Mouse (Mus musculus): ENCODE data around the gene Hmox2. TPM values are rescaled to one million over a fixed set of nuclear protein-coding genes. Genes with fewer than 3 reads are reported as not detected.

Gene Hmox2
- polyA plus RNA-seq, 1 experiment from 2014 or later: 105 TPM

DNA sequence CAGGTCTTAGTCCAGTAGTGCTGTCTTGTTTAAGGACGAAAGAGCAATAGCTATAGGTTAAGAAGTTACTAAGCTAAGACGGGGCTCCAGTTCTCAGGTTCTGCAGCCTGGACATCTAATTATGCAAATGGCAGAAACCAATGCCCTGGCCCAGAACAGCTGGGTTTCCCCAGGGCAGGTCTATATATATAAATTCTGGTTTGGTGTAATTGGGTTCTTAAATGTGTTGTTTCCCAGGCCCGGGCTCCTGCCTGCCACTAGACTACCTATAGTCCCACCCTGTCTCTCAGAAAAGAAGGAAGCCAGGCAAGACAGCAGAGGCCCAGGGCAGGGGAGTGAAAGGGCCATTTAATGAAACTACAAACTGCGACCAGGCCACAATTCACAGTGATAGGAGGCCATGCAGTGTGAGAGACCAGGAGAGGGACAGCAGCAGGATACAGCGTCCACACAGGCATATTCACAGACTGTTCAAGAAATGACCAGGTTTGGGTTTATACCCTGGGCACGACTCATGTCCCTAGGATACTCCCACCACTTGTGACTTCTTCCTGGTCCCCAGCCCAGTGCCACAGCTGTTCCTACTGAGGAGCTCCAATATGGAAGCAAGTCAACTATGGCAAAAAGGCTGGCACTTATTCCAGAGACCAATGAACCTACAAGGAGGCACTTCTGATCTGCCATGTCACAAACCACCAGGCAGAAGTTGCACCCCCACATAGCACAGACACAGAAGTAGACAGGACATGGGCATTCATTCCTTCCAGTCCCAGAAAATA, 41.0 kb downstream of the Hmox2 start:
- 81% methylated on average over 6 of the region's 6 CpGs for WGBS
- no peak for ATAC-seq (ENCODE audit: insufficient number of reproducible peaks, insufficient read depth, low FRiP score, low TSS enrichment, low read depth)
- Histone ChIP-seq H3K9ac (no peak overlapping the region), H3K4me2 (no peak overlapping the region), H3K9me3 (no peaks in the 10 kb centered on the region), H3K36me3 (peaks cover 67% of the 10 kb centered on the region), H3K4me1 (no peaks in the 10 kb centered on the region), H3K27me3 (no peaks in the 10 kb centered on the region), H3K27ac (0 out of 2 replicates have a peak overlapping the region, but pooled peaks have one; percentile 22), H3K4me3 (no peak overlapping the region)

DNA sequence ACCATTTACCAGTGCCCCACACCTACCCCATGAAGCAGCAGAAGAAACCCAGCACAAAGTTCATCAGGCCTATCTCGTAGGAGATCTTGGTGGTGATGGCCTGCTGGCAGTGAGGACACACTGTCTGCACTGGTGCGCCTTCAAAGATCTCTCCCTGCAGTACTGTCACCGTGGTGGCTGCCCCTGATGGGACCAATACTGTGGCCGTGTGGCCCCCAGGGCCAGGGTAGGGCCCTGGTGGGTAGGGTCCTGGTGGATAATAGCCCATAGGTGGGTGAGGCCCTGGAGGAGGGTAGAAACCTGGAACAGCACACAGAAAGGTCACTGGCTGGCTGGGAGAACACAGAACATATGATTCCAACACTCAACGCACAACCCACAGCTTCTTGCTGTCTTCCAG, 42.6 kb downstream of the Hmox2 start:
- Histone ChIP-seq H3K4me2 (no peak overlapping the region), H3K9ac (no peak overlapping the region), H3K27me3 (no peaks in the 10 kb centered on the region), H3K9me3 (no peaks in the 10 kb centered on the region), H3K36me3 (peaks cover 72% of the 10 kb centered on the region), H3K4me3 (no peak overlapping the region), H3K27ac (no peak overlapping the region), H3K4me1 (peaks cover 4% of the 10 kb centered on the region)
- 91% methylated on average over 5 of the region's 5 CpGs for WGBS
- no peak for ATAC-seq (ENCODE audit: insufficient number of reproducible peaks, insufficient read depth, low FRiP score, low TSS enrichment, low read depth)

DNA sequence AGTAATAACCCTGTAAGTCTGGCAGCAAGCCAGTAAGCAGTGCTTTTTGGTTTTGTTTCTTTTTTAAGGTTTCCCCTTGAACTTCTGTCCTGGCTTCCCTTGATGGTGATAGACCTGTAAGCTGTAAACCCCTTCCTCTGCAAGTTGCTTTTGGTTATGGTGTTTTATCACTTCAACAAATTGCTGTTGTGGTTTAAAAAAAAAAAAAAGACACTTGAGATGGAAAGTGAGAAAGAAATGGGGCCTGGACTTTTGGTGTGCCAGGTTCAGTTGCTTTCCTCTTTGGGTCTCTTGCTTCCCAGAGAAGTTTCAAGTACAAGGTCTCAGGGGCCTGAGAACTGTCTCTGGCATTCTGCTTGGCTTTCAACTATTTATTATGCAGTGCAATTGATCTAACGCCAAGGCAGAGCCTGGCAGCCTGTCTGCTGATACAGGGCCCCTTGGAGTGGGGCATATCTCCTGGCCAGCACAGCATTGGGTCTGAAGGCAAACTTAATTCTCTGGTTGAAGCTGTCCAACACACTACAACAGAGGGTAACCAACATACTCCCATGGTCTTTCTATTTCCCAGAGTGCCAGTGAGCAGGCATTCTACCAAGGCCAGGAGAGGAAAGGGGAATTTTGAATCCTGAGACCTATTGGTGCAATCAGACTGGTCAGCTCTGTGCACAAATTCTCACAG, 47.3 kb downstream of the Hmox2 start:
- no peak for ATAC-seq (ENCODE audit: insufficient number of reproducible peaks, insufficient read depth, low FRiP score, low TSS enrichment, low read depth)
- no peaks in the 10 kb centered on the region for H3K27me3 ChIP-seq
- no peak overlapping the region for H3K9ac ChIP-seq
- peaks cover 36% of the 10 kb centered on the region for H3K36me3 ChIP-seq
- whole genome bisulfite sequencing: 63% methylated on average over 1 of the region's 1 CpGs
- no peak overlapping the region for H3K27ac ChIP-seq
- H3K9me3 ChIP-seq: no peaks in the 10 kb centered on the region
- peaks cover 13% of the 10 kb centered on the region for H3K4me1 ChIP-seq
- H3K4me3 ChIP-seq: no peak overlapping the region
- H3K4me2 ChIP-seq: no peak overlapping the region

DNA sequence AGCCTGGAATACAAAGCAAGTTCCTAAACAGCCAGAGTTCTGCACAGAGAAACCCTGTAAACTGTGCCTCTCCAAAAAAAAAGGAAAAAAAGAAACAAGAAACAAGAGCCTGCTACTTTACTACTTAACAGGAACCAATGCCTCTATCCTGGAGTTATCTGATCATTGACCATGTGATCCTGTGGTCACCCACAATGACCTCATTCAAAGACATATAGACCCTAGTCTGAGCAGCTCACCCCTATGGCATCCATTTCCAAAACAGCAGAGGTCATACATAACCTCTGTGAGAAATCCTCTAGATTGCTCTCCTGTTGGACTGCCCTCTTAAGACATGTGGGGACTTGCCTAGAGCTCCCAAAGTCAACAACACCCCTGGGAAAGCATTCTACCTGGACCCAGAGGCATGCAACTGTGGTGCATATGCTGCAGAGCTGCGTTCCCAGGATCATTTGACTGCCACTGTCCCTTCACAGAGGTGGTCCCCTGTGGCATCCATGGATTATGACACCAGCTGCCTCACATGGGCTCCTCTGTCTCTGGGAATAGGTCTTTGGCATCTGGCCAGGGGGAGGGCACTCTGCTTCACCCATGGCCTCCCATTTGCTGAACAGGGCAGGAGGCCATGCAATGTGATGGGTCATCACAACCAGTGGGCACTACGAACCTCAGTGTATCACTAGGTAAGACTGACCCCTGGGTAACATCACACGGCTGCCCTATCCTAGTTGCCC, 51.2 kb downstream of the Hmox2 start:
- Histone ChIP-seq H3K27me3 (no peaks in the 10 kb centered on the region), H3K4me3 (no peak overlapping the region), H3K27ac (no peak overlapping the region), H3K4me2 (no peak overlapping the region), H3K9ac (no peak overlapping the region), H3K9me3 (no peaks in the 10 kb centered on the region), H3K36me3 (peaks cover 17% of the 10 kb centered on the region; the same call in 1 of the 2 replicates), H3K4me1 (peaks cover 19% of the 10 kb centered on the region)
- WGBS: 91% methylated on average over 3 of the region's 3 CpGs
- ATAC-seq (ENCODE audit: insufficient number of reproducible peaks, insufficient read depth, low FRiP score, low TSS enrichment, low read depth): no peak

DNA sequence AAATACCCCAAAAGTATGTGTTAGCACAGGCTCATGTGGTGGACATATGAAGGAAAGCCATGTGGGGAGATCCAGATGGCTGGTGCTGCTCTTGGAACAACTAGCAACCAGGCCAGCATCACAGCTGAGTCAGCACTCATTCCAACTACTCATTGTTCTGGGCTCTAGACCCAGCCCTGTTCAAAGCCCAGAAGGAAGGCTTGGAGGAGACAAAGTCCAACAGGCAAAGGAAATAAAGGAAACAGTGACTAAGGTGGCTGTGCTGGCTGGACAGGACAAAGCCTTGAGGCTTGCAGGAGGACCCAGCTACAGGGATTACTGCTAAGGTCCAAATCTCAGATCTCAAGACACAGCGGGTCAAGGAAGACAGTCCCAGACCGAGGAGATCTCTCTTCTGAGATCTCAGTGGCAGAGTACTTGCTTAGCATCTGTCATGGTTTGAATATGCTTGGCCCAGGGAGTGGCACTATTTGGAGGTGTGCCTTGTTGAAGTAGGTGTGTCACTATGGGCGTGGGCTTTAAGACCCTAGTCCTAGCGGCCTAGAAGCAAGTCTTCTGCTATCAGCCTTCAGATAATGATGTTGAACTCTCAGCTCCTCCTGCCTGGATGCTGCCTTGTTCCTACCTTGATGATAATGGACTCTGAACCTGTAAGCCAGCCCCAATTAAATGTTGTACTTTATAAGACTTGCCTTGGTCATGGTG, 51.9 kb downstream of the Hmox2 start:
- WGBS: 90% methylated on average over 4 of the region's 4 CpGs
- Histone ChIP-seq H3K9ac (no peak overlapping the region), H3K36me3 (peaks cover 14% of the 10 kb centered on the region; the same call in 1 of the 2 replicates), H3K4me1 (peaks cover 22% of the 10 kb centered on the region), H3K4me2 (no peak overlapping the region), H3K9me3 (no peaks in the 10 kb centered on the region), H3K27ac (no peak overlapping the region), H3K27me3 (no peaks in the 10 kb centered on the region), H3K4me3 (no peak overlapping the region)
- no peak for ATAC-seq (ENCODE audit: insufficient number of reproducible peaks, insufficient read depth, low FRiP score, low TSS enrichment, low read depth)

DNA sequence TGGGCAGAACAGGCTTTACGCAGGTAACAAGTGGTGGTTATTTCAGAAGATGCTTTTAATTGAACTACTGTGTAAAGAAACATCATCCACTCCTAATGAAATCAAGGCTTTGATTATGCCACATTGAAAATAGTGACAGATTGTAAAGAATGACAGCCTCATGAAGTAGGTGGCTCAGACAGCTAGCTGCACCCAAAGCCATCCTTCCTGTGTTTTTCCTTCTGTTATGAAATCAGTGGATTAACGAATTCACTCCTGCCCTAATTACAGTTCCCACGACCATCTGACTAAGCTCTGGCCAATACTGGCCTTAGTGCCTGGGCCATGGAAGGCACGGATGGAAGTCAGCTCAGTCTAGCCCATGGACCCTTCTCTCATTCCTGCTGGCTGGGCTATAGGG, 52.8 kb downstream of the Hmox2 start:
- no peak for ATAC-seq (ENCODE audit: insufficient number of reproducible peaks, insufficient read depth, low FRiP score, low TSS enrichment, low read depth)
- Histone ChIP-seq H3K27ac (no peak overlapping the region), H3K9me3 (no peaks in the 10 kb centered on the region), H3K27me3 (no peaks in the 10 kb centered on the region), H3K9ac (no peak overlapping the region), H3K4me1 (peaks cover 23% of the 10 kb centered on the region), H3K4me2 (no peak overlapping the region), H3K36me3 (peaks cover 17% of the 10 kb centered on the region; the same call in 1 of the 2 replicates), H3K4me3 (no peak overlapping the region)
- WGBS: 93% methylated on average over 4 of the region's 4 CpGs

DNA sequence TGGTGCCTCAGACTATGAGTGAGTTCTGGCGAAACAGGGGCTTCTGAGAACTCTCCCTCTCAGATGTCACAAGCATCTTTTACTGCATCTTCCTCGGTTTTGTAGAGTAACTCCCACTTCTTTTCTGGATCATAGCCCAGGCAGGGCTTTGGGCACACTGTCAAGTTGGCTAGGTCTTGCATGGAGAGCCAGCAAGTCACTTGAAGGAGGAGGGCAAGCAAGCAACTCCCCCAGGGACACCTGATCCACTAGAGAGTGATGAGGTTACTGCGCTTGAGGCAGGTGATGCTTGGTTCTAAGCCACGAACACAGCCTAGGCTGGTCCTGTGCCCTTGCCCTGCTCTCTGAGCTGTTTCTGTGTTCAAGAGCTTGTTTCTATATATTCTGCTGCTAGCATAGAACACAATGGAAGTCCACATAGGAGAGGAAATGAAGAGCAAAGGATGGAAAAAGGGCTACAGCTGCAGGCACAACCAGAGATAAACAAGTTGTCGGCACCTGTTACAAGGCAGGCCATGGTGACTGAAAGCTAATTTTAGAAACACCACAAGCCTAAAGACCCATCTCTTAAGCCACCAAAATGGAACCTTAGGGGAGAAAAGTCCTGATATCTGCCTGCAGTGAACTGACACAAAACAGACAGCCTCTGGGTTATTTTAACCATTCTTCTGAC, 55.5 kb downstream of the Hmox2 start:
- ATAC-seq (ENCODE audit: insufficient number of reproducible peaks, insufficient read depth, low FRiP score, low TSS enrichment, low read depth): no peak
- Histone ChIP-seq H3K36me3 (peaks cover 14% of the 10 kb centered on the region; the same call in 1 of the 2 replicates), H3K9ac (no peak overlapping the region), H3K27me3 (no peaks in the 10 kb centered on the region), H3K4me2 (no peak overlapping the region), H3K4me3 (no peak overlapping the region), H3K4me1 (peaks cover 31% of the 10 kb centered on the region), H3K27ac (0 out of 2 replicates have a peak overlapping the region, but pooled peaks have one; percentile 39), H3K9me3 (no peaks in the 10 kb centered on the region)
- WGBS: 78% methylated on average over 5 of the region's 5 CpGs

DNA sequence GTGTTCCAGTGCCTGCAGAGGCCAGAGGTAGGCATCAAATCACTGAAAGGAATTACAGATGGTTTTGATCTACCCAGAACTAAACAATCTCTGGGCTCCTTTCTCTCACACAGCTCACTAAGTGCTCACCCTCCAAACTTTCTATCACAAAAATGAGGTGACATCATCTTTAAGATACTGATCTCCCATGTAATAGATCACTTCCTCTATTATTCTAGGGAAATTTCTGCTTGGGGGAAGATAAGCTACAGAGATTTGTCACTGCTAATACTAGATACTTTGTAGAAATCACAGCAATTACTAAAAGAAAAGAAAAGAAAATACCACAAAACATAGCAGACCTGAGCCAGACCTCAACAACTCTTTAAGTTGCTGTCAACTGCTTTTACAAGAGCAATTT, 56.4 kb downstream of the Hmox2 start:
- Histone ChIP-seq H3K9me3 (no peaks in the 10 kb centered on the region), H3K27ac (no peak overlapping the region), H3K9ac (no peak overlapping the region), H3K27me3 (no peaks in the 10 kb centered on the region), H3K4me2 (no peak overlapping the region), H3K4me3 (no peak overlapping the region), H3K36me3 (peaks cover 14% of the 10 kb centered on the region; the same call in 1 of the 2 replicates), H3K4me1 (peaks cover 35% of the 10 kb centered on the region)
- no peak for ATAC-seq (ENCODE audit: insufficient number of reproducible peaks, insufficient read depth, low FRiP score, low TSS enrichment, low read depth)

DNA sequence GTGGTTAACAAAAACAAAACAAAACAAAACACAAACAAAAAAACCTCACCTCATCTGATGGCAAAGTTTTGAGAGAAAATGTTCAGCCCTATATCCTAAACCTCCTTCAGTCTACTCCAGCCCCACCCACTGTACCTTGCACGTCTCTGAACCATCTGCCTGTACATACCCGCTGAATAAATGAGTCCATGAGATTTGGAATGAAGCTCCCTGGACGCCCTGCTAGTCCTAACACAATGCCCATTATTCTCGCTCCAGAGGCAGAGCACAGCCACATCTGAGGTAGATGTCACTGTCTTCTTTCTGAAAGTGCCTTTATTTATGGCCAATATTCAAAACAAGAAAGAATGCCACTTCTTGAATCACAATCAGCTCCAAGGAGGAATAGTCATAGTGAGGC, 59.5 kb downstream of the Hmox2 start:
- Histone ChIP-seq H3K4me3 (no peak overlapping the region), H3K27me3 (no peaks in the 10 kb centered on the region), H3K27ac (no peak overlapping the region), H3K36me3 (0 out of 2 replicates have a peak, but pooled peaks cover 4% of the 10 kb centered on the region), H3K4me1 (peaks cover 45% of the 10 kb centered on the region), H3K9me3 (no peaks in the 10 kb centered on the region), H3K4me2 (no peak overlapping the region), H3K9ac (no peak overlapping the region)
- 65% methylated on average over 4 of the region's 4 CpGs for WGBS
- ATAC-seq (ENCODE audit: insufficient number of reproducible peaks, insufficient read depth, low FRiP score, low TSS enrichment, low read depth): no peak

DNA sequence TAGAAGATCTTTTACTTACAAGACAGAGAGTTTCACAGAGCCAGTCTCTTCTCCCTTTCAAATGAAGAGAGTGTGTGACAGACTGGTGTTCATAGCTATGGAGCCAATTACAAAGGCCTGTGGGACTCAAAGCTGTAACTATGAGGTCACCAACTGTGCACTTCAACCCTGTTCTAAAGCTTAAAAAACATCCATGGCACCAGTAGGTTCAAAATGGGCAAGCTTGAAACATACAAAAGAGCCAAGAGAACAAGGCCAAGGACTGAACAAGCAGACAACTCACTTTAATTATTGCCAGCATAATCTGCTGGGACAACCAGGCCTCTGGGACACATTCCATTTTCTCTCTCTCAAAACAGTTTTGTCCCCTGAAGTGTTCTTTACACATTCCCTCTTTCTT, 62.0 kb downstream of the Hmox2 start:
- Histone ChIP-seq H3K9me3 (no peaks in the 10 kb centered on the region), H3K36me3 (0 out of 2 replicates have a peak, but pooled peaks cover 4% of the 10 kb centered on the region), H3K27me3 (no peaks in the 10 kb centered on the region), H3K4me2 (peak overlapping the region; percentile 82), H3K9ac (0 out of 2 replicates have a peak overlapping the region, but pooled peaks have one; percentile 27), H3K4me1 (peaks cover 34% of the 10 kb centered on the region), H3K4me3 (0 out of 2 replicates have a peak overlapping the region, but pooled peaks have one; percentile 87), H3K27ac (no peak overlapping the region)
- ATAC-seq (ENCODE audit: insufficient number of reproducible peaks, insufficient read depth, low FRiP score, low TSS enrichment, low read depth): no peak

Data from embryonic facial prominence, embryonic 13.5 days (tissue).